Mouse (Mus musculus) brain, embryonic 14.5 days (tissue): ENCODE measurements around the gene Rrp12. TPM values are rescaled to one million over a fixed set of nuclear protein-coding genes. Genes with fewer than 3 reads are reported as not detected.

Source experiments
- DNase-seq: peaks from one replicate; pipeline ENCODE4 v3.0.0-alpha.2; 2011; ENCODE audit warnings: low read depth
- CTCF ChIP-seq: fragments of 200-500 bp; IDR thresholded peaks from 2 replicates; pipeline ENCODE4 v1.5.1; 2012; ENCODE audit warnings: inconsistent platforms, mild to moderate bottlenecking, moderate library complexity, borderline replicate concordance; ENCODE audit not compliant: insufficient read depth, insufficient read length; ENCODE audit errors: extremely low read depth
- POLR2A ChIP-seq: fragments of 200-500 bp; IDR thresholded peaks from 2 replicates; pipeline ENCODE4 v1.6.1; 2012; ENCODE audit warnings: mild to moderate bottlenecking, inconsistent platforms, borderline replicate concordance; ENCODE audit not compliant: poor library complexity, insufficient read depth, insufficient read length, severe bottlenecking; ENCODE audit errors: extremely low read depth
- polyA plus RNA-seq: library from polyadenylated mRNA; depleted of rRNA; stranded (reverse); fragments of >200 nt; gene quantifications from 2 replicates; pipeline ENCODE4 v1.2.3, GENCODE M21; 2012; rRNA removed

The Rrp12 gene
- polyA plus RNA-seq, 1 experiment, result 17.1 TPM

- no peak for TF ChIP-seq CTCF
- TF ChIP-seq POLR2A, result no peak
- no peak for DNase-seq
Measured at GRCm38 (mm10) chr19:41816410-41816809, 79.6 kb downstream of the Rrp12 start.

DNA sequence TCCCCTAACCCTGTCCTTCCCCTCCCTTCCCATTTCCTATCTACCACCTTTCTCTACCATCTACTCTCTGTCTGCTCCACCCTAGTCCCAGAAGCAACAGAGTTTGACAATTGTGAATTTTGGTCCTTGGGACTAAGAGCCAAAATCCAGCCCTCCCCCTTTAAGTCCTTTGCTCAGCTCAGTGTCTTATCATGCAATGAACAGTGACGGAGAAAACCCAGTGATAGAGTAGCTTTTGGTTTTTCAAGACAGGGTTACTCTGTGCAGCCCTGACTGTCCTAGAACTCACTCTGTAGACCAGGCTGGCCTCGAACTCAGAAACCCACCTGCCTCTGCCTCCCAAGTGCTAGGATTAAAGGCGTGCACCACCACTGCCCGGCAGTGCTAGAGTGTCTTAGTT lies 82.6 kb downstream of the Rrp12 start:
- TF ChIP-seq POLR2A (no peak), CTCF (no peak)
- no peak for DNase-seq

Other genes starting within 250 kb of the Rrp12 start
- gene Slit1, start 152.5 kb downstream of the Rrp12 start, polyA plus RNA-seq, result 31.8 and 51.5 TPM in 2 replicates
- 10.4 and 13.3 TPM in 2 replicates for gene Arhgap19, start 94.1 kb downstream of the Rrp12 start, polyA plus RNA-seq
- 12.0 and 14.8 TPM in 2 replicates for gene Frat1, start 66.2 kb downstream of the Rrp12 start, polyA plus RNA-seq
- 14.6 and 16.5 TPM in 2 replicates for gene Frat2, start 48.0 kb downstream of the Rrp12 start, polyA plus RNA-seq
- 420 and 445 TPM in 2 replicates for gene Pgam1, start 15.8 kb upstream of the Rrp12 start, polyA plus RNA-seq
- gene Exosc1, start 37.2 kb upstream of the Rrp12 start, polyA plus RNA-seq, result 30.5 and 31.5 TPM in 2 replicates
- 85.1 and 121 TPM in 2 replicates for gene Zdhhc16, start 37.3 kb upstream of the Rrp12 start, polyA plus RNA-seq
- 66.3 and 88.7 TPM in 2 replicates for gene Mms19, start 85.0 kb upstream of the Rrp12 start, polyA plus RNA-seq
- 20.0 and 20.9 TPM in 2 replicates for gene Ubtd1, start 85.6 kb upstream of the Rrp12 start, polyA plus RNA-seq
- 0.34 and 0.38 TPM in 2 replicates for gene Ankrd2, start 139.8 kb upstream of the Rrp12 start, polyA plus RNA-seq
- gene Hoga1, start 149.4 kb upstream of the Rrp12 start, polyA plus RNA-seq, result 1.2 and 1.7 TPM in 2 replicates
- 0.09 and 0.29 TPM in 2 replicates for gene 4933411K16Rik, start 156.1 kb upstream of the Rrp12 start, polyA plus RNA-seq
- gene Morn4, start 190.2 kb upstream of the Rrp12 start, polyA plus RNA-seq, result 128 and 144 TPM in 2 replicates
- 41.3 and 44.6 TPM in 2 replicates for gene Pi4k2a, start 194.3 kb upstream of the Rrp12 start, polyA plus RNA-seq
- 4.5 and 5.4 TPM in 2 replicates for gene Avpi1, start 232.9 kb upstream of the Rrp12 start, polyA plus RNA-seq